Mouse (Mus musculus) liver, embryonic 16.5 days (tissue): ENCODE data around the gene Rps3. TPM values are rescaled to one million over a fixed set of nuclear protein-coding genes. Genes with fewer than 3 reads are reported as not detected.
A peak's percentile ranks its signal among the peaks of the same experiment; 100 is the strongest.
"Not testable (repeated sequence)": the region's sequence is repeated elsewhere in the genome, so short reads cannot be mapped to it uniquely, and the experiment has no call there.

Experiments
- ATAC-seq: fragments of 200-750 bp; cut with Nextera tagmentation; 2 replicates; pipeline ENCODE4 v1.8.0; 2017; ENCODE audit warnings: low read depth, mild to moderate bottlenecking, moderate number of reproducible peaks, moderate library complexity
- H3K27ac ChIP-seq: fragments of 300-500 bp; sonication (generic); 2 replicates; pipeline ENCODE4 v1.5.1; 2014; ENCODE audit warnings: mild to moderate bottlenecking, low read length
- H3K27me3 ChIP-seq: fragments of 300-500 bp; sonication (generic); 2 replicates; pipeline ENCODE4 v1.6.1; 2014; ENCODE audit warnings: low read depth, low read length, mixed read lengths; ENCODE audit not compliant: control insufficient read depth, insufficient read depth
- H3K36me3 ChIP-seq: fragments of 300-500 bp; sonication (generic); 2 replicates; pipeline ENCODE4 v1.6.1; 2014; ENCODE audit warnings: mild to moderate bottlenecking; ENCODE audit not compliant: control insufficient read depth, insufficient read depth
- H3K4me1 ChIP-seq: fragments of 300-500 bp; sonication (generic); 2 replicates; pipeline ENCODE4 v1.6.1; 2014; ENCODE audit warnings: low read depth, low read length, mixed read lengths; ENCODE audit not compliant: control insufficient read depth
- H3K4me2 ChIP-seq: fragments of 300-500 bp; sonication (generic); 2 replicates; pipeline ENCODE4 v1.6.1; 2014; ENCODE audit warnings: low read depth, low read length, mixed read lengths
- H3K4me3 ChIP-seq: fragments of 300-500 bp; sonication (generic); 2 replicates; pipeline ENCODE4 v1.5.1; 2014; ENCODE audit warnings: low read depth, mild to moderate bottlenecking, low read length
- H3K9ac ChIP-seq: fragments of 300-500 bp; sonication (generic); 2 replicates; pipeline ENCODE4 v1.6.1; 2014; ENCODE audit warnings: low read depth, low read length
- H3K9me3 ChIP-seq: fragments of 300-500 bp; sonication (generic); replicated peaks from 2 replicates; pipeline ENCODE4 v1.6.1; 2016; ENCODE audit warnings: low read length; ENCODE audit not compliant: control insufficient read depth
- WGBS: fragments of 180-500 bp; shearing (Covaris S2); extraction: QIAGEN DNeasy Blood & Tissue Kit; methylation state at CpG from one replicate; pipeline ENCODE4 v1.1.7; 2014; ENCODE audit not compliant: insufficient replicate concordance; 5-methylcytosine and 5-hydroxymethylcytosine counted together
- polyA plus RNA-seq: library from polyadenylated mRNA; unstranded; fragments of >200 nt; fragmentation: Nextera tagmentation; extraction: Ambion mirVana; gene quantifications from 2 replicates; pipeline ENCODE4 v1.2.1, GENCODE M21; 2015

Rps3 gene
- polyA plus RNA-seq, 1 experiment from 2014 or later: 400 TPM

DNA sequence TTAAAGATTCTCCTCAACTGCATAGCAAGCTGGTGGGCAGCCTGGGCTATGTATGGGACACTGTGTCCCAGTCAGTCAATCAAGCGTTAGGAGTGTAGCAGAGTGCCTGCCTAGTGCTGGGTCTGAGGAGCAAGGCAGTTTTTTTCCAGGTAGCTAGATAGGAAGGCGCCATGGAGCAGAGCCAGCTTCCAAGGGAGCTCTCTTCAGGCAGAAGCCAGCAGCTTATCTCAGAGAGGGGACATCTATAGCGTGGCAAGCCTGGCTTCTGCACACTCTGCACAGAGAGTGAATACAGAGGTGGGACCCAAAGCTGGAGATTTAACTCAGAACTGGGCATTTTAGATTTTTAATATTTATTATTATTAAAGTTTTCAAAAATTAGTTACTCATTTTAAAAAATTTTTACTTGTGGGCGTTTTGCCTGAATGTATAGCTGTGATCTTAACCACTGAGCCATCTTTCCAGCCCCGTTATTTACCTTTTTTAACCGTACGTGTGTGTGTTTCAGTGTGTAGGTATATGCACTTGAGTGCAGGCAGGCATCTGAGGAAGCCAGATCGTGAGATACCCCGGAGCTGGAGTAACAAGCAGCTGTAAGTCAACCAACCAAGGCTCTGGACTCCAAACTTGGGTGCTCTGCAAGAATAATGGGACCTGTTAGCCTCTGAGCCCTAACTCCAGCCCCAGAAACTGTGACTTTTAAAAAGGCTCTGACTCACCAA lies 32.7 kb upstream of the Rps3 start:
- 51% methylated on average over 9 of the region's 9 CpGs for WGBS
- 0 out of 2 replicates have a peak overlapping the region, but pooled peaks have one; percentile 13 for H3K9ac ChIP-seq
- peaks cover 24% of the 10 kb centered on the region for H3K4me1 ChIP-seq
- H3K9me3 ChIP-seq: no peaks in the 10 kb centered on the region
- H3K4me3 ChIP-seq: no peak overlapping the region
- peak overlapping the region; percentile 47 for H3K4me2 ChIP-seq
- ATAC-seq: peak; percentile 31; the same call in 1 of the 2 replicates
- H3K27me3 ChIP-seq: no peaks in the 10 kb centered on the region
- peak overlapping the region; percentile 85 for H3K27ac ChIP-seq
- no peaks in the 10 kb centered on the region for H3K36me3 ChIP-seq

DNA sequence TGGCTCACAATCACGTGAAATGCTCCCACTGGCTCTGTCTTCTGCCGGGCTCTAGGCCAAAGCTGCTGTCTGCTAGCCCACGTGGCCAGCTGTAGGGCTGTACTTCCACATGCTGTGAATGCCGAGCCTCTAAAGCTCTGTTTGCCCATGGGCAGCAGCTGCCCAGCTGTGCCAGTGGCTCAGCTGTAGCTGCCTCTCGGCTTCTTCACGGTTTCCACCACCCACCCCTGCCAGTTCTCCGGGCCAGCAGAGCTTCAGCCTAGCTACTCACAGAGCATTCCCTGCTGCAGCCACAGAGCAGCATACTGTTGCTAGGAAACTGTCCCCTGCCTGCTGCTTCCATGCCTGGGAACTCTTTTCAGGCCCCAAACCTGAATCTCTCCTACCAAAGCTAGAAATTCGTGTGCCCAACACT lies 26.6 kb upstream of the Rps3 start:
- Histone ChIP-seq H3K4me3 (no peak overlapping the region), H3K4me2 (no peak overlapping the region), H3K27me3 (no peaks in the 10 kb centered on the region), H3K36me3 (no peaks in the 10 kb centered on the region), H3K9me3 (no peaks in the 10 kb centered on the region), H3K9ac (no peak overlapping the region), H3K27ac (no peak overlapping the region), H3K4me1 (no peaks in the 10 kb centered on the region; the same call in 1 of the 2 replicates)
- no peak for ATAC-seq
- 34% methylated on average over 8 of the region's 8 CpGs for WGBS

DNA sequence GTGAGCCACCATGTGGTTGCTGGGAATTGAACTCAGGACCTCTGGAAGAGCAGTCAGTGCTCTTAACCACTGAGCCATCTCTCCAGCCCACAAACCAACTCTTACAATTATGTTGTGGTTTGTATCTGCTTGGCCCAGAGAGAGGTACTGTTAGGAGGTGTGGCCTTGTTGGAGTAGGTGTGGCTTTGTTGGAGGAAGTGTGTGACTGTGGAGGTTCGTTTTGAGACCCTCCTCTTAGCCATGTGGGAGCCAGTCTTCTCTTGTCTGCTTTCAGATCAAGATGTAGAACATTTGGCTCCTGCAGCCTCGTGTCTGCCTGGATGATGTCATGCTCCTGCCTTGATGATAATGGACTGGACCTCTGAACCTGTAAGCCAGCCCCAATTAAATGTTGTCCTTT lies 24.6 kb upstream of the Rps3 start:
- not testable (repeated sequence) for H3K9ac ChIP-seq, H3K4me1 ChIP-seq, H3K27me3 ChIP-seq, H3K27ac ChIP-seq, H3K36me3 ChIP-seq, H3K4me3 ChIP-seq, H3K4me2 ChIP-seq, H3K9me3 ChIP-seq
- 0 out of 2 replicates have a peak, but pooled peaks have one; percentile 27 for ATAC-seq
- WGBS: 4% methylated on average over 2 of the region's 2 CpGs

DNA sequence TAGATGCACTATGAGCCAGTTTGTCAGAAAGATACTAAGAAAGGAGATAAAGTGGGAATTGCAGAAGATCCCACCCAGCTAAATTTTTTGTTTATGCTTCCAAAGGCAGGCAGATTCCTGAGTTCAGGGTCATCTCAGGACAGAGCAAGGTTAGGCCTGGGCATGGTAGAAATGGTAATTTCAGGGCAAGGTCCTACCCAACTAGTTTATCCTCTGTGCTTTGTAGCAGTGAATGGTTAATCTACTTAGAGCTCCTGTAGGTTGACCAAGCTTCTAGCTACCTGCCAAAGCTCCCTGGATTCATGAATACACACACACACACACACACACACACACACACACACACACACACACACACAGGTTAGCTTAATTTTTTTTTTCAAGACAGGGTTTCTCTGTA lies 21.0 kb upstream of the Rps3 start:
- no peaks in the 10 kb centered on the region for H3K27me3 ChIP-seq
- no peak for ATAC-seq
- no peak overlapping the region for H3K9ac ChIP-seq
- peaks cover 14% of the 10 kb centered on the region for H3K4me1 ChIP-seq
- H3K27ac ChIP-seq: no peak overlapping the region
- H3K36me3 ChIP-seq: no peaks in the 10 kb centered on the region
- H3K9me3 ChIP-seq: no peaks in the 10 kb centered on the region
- H3K4me3 ChIP-seq: no peak overlapping the region
- H3K4me2 ChIP-seq: no peak overlapping the region

DNA sequence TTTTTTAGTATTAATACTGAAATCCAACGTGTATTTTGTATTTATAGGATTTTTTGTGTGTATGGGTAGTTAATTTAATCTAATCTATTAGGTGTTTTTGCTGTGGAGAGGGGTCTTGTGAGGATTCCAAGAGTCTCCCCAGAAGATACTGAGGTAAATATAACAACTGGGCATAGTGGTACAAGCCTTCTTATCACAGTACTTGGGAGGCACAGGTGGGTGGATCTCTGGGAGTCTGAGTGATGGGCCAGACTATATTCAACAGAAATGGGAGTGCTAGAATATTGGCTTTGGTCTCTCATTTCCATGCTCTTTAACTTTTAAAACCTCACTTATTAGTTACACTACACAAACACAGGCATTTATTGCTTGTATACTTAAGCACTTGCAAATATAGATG lies 17.6 kb upstream of the Rps3 start:
- H3K9ac ChIP-seq: no peak overlapping the region; the same call in 1 of the 2 replicates
- H3K4me2 ChIP-seq: peak overlapping the region; percentile 33
- peak overlapping the region; percentile 75 for H3K27ac ChIP-seq
- no peaks in the 10 kb centered on the region for H3K27me3 ChIP-seq
- H3K4me1 ChIP-seq: peaks cover 14% of the 10 kb centered on the region
- H3K4me3 ChIP-seq: no peak overlapping the region
- peak; percentile 95 for ATAC-seq
- no peaks in the 10 kb centered on the region for H3K9me3 ChIP-seq
- 48% methylated on average over 1 of the region's 1 CpGs for WGBS
- no peaks in the 10 kb centered on the region for H3K36me3 ChIP-seq

DNA sequence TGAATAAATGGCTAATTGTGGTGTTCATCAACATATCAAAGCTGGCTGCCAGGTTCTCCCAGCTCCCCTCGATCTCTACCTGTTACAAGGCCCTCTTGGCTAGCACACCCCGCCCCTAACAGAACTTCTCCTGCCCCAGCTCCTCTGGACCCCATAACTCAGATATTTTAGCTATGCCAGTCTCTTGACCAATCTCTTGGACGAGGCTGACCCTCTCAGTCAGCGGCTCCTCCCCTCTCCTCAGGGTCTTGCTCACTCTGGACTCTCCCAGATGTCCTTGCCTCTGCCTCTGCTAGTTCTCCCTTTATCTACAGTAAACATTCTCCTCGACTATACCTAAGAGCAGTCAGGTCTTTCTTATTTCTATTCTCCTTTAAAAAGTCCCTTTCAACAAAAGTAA lies 17.1 kb upstream of the Rps3 start:
- 39% methylated on average over 5 of the region's 5 CpGs for WGBS
- Histone ChIP-seq H3K9ac (peak overlapping the region; percentile 51), H3K36me3 (no peaks in the 10 kb centered on the region), H3K4me3 (no peak overlapping the region), H3K27ac (peak overlapping the region; percentile 91), H3K4me2 (peak overlapping the region; percentile 45), H3K9me3 (no peaks in the 10 kb centered on the region), H3K27me3 (no peaks in the 10 kb centered on the region), H3K4me1 (peaks cover 14% of the 10 kb centered on the region)
- peak; percentile 92 for ATAC-seq

DNA sequence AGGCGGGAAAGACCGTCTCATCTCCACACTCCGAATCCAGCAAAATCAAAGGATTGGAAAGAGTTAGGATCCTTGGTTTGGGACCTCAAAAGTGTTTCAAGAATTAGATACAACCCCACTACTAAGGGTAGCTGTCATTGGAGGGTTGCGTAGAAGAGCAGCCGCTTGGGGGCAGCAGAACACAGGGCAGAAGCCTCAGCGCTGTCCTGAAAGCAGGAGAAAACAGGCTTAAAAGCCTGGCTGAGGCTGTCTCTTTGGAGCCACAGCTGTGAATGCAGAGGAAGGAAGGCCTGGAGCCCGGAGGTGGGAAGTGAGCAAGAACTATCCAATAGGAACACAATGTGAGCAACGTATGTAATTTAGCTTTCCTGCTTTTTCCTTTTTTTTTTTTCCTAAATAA lies 16.7 kb upstream of the Rps3 start:
- Histone ChIP-seq H3K36me3 (no peaks in the 10 kb centered on the region), H3K4me3 (no peak overlapping the region), H3K9ac (peak overlapping the region; percentile 29; the same call in 1 of the 2 replicates), H3K4me2 (peak overlapping the region; percentile 45; the same call in 1 of the 2 replicates), H3K27me3 (no peaks in the 10 kb centered on the region), H3K27ac (peak overlapping the region; percentile 91), H3K9me3 (no peaks in the 10 kb centered on the region), H3K4me1 (peaks cover 14% of the 10 kb centered on the region)
- WGBS: 2% methylated on average over 8 of the region's 8 CpGs
- ATAC-seq: peak; percentile 74

DNA sequence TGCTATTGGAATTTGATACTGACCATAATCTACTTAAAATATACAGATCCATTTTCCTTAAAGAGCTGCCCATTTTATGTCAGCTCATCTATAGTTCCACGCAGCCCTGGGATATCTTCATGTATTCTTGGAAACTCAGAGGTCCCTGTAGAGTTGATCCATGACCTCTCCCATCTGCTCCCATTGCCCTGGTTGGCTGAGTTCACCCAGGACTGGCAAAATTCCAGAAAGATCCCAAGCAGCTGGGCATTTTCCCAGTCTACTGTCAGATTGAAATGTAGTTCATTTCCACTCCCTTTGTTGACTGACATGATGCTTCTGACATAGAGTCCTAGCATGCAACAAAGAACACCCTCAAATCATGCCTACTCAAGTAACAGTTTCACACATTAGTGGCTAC lies 15.6 kb upstream of the Rps3 start:
- H3K36me3 ChIP-seq: no peaks in the 10 kb centered on the region
- peaks cover 14% of the 10 kb centered on the region for H3K4me1 ChIP-seq
- 58% methylated on average over 1 of the region's 1 CpGs for WGBS
- H3K9me3 ChIP-seq: no peaks in the 10 kb centered on the region
- H3K4me3 ChIP-seq: no peak overlapping the region
- no peak overlapping the region for H3K9ac ChIP-seq
- ATAC-seq: no peak
- H3K4me2 ChIP-seq: no peak overlapping the region
- no peaks in the 10 kb centered on the region for H3K27me3 ChIP-seq
- H3K27ac ChIP-seq: no peak overlapping the region

DNA sequence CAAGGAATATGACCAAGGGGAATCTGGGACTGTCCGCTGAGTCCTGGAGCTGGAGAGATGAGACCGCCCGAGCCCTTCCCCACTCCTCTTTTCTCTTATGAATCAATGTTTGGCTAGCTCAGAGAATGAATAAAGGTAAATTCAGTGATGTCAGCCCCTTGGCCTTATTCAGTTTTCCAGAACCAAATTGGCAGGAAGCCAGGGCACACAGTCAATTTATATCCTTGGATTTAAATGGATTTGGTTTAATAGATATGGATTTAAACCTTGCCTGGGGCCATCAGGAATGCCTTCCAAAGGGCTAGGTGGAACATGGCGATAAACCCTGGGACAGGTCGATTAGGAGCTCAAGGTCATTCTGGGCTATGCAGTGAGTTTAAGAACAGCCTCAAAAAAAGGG lies 6.2 kb upstream of the Rps3 start:
- no peak for ATAC-seq

More for the DNA sequence above, 6.2 kb upstream of the Rps3 start:
- Histone ChIP-seq H3K4me3 (no peak overlapping the region), H3K4me1 (no peaks in the 10 kb centered on the region), H3K9me3 (no peaks in the 10 kb centered on the region), H3K27me3 (no peaks in the 10 kb centered on the region), H3K27ac (no peak overlapping the region), H3K4me2 (no peak overlapping the region), H3K9ac (no peak overlapping the region), H3K36me3 (no peaks in the 10 kb centered on the region)
- 74% methylated on average over 5 of the region's 5 CpGs for WGBS
